Mouse (Mus musculus): ENCODE measurements around the gene Scube1. TPM values are rescaled to one million over a fixed set of nuclear protein-coding genes. Genes with fewer than 3 reads are reported as not detected.
A peak's percentile ranks its signal among the peaks of the same experiment; 100 is the strongest.

Scube1 gene
- total and polyA plus RNA-seq, 3 experiments = 0.05 TPM; not detected in 2

DNA sequence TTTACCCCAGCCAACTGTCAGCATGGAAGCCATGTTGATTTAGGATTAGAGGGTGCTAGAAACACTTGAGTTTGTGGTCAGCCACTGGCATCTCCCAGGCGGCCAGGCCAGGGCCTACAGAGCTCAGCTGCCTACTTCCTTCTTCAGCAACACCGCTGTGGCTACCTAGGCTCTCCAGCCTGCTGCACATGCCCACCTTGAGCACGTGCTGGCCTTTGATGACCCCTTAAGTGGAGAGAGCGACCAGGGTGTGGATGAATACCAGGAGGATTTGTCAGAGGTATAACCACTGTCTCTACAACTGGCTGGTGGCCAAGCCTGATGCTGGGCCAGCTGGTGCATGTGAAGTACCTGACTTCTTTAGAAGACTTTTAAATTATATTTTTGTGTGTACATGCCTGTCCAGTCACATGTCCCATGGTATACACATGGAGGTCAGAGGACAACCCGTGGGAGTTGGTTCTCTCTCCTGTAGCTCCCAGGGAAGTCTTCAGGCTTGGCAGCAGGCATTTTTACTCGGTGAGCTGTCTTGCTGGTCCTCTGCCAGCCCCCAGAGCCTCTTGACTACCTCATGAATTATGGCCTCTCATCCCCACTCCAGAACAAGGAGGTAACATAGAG is 150.0 kb downstream of the Scube1 start:
- peaks cover 94% of the 10 kb centered on the region for H3K36me3 ChIP-seq (replicated peaks)
- peaks cover 33% of the 10 kb centered on the region for H3K4me1 ChIP-seq (ENCODE audit: insufficient read depth, low read depth, low read length)
- H3K27me3 ChIP-seq (ENCODE audit: insufficient read depth, low read length) = no peaks in the 10 kb centered on the region
- H3K4me3 ChIP-seq (ENCODE audit: low read depth, low read length) = no peak overlapping the region
- TF ChIP-seq POLR2AphosphoS5 (IDR thresholded peaks at IDR 0.05; ENCODE audit: insufficient replicate concordance, low read depth, low read length) (no peak), GATA1 (IDR thresholded peaks at IDR 0.05; ENCODE audit: borderline replicate concordance, low read length) (no peak), GATA2 (IDR thresholded peaks at IDR 0.05; ENCODE audit: borderline replicate concordance, low read depth, low read length) (no peak), CTCF (IDR thresholded peaks at IDR 0.05; ENCODE audit: low read depth, low read length) (no peak), TAL1 (conservative IDR thresholded peaks at IDR 0.05; ENCODE audit: low read depth, low read length) (no peak)
- no peaks in the 10 kb centered on the region for H3K9me3 ChIP-seq (replicated peaks)
- DNase-seq (ENCODE audit: low spot score) (no peak), ATAC-seq (ENCODE audit: extremely low read depth, insufficient number of reproducible peaks, low FRiP score, poor library complexity, severe bottlenecking) (no peak)

DNA sequence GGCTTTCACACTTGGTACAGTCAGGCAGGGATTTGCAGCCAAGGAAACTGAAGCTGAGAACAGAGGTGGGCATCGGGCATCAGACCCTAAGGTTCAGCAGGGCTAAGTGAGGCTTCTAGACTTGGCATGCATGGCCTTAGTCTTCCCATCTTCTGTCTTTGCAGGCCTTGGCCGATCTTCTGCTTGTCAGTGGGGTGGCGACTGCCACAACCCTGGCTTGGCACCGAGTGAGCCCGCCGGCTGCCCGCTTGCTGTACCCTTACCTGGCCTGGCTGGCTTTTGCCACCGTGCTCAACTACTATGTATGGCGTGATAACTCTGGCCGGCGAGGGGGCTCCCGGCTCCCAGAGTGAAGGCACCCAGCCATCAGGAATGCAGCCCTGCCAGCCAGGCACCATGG is 151.2 kb downstream of the Scube1 start:
- Histone ChIP-seq H3K36me3 (replicated peaks) (peaks cover 90% of the 10 kb centered on the region), H3K4me3 (ENCODE audit: low read depth, low read length) (no peak overlapping the region), H3K27me3 (ENCODE audit: insufficient read depth, low read length) (no peaks in the 10 kb centered on the region), H3K4me1 (ENCODE audit: insufficient read depth, low read depth, low read length) (peaks cover 37% of the 10 kb centered on the region), H3K9me3 (replicated peaks) (no peaks in the 10 kb centered on the region)
- DNase-seq (ENCODE audit: low spot score) (no peak), ATAC-seq (ENCODE audit: extremely low read depth, insufficient number of reproducible peaks, low FRiP score, poor library complexity, severe bottlenecking) (no peak)
- no peak for TF ChIP-seq GATA2 (IDR thresholded peaks at IDR 0.05; ENCODE audit: borderline replicate concordance, low read depth, low read length)
- TF ChIP-seq CTCF (IDR thresholded peaks at IDR 0.05; ENCODE audit: low read depth, low read length) = no peak
- TF ChIP-seq POLR2AphosphoS5 (IDR thresholded peaks at IDR 0.05; ENCODE audit: insufficient replicate concordance, low read depth, low read length) = no peak; the same call in 1 of the 2 replicates
- no peak for TF ChIP-seq GATA1 (IDR thresholded peaks at IDR 0.05; ENCODE audit: borderline replicate concordance, low read length)
- no peak for TF ChIP-seq TAL1 (conservative IDR thresholded peaks at IDR 0.05; ENCODE audit: low read depth, low read length)

DNA sequence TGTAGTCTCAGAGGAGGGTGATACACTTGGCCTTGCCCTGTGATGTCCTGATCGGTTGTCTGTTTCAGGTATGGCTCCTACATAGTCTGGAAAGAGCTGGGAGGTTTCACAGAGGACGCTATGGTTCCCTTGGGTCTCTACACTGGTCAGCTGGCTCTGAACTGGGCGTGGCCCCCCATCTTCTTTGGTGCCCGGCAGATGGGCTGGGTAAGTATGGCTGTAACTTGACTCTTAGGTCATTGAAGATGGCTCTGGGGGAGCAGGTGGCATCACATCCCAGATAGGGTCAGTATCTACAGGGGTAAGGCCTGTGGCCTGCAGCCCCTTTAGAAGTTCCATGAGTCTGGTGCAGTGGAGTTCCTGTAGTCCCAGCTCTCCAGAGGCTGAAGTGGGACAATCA is 152.7 kb downstream of the Scube1 start:
- ATAC-seq (ENCODE audit: extremely low read depth, insufficient number of reproducible peaks, low FRiP score, poor library complexity, severe bottlenecking) = no peak
- no peak for TF ChIP-seq TAL1 (conservative IDR thresholded peaks at IDR 0.05; ENCODE audit: low read depth, low read length)
- TF ChIP-seq GATA1 (IDR thresholded peaks at IDR 0.05; ENCODE audit: borderline replicate concordance, low read length) = no peak
- no peak for TF ChIP-seq GATA2 (IDR thresholded peaks at IDR 0.05; ENCODE audit: borderline replicate concordance, low read depth, low read length)
- no peak for TF ChIP-seq CTCF (IDR thresholded peaks at IDR 0.05; ENCODE audit: low read depth, low read length)
- no peak for TF ChIP-seq POLR2AphosphoS5 (IDR thresholded peaks at IDR 0.05; ENCODE audit: insufficient replicate concordance, low read depth, low read length)
- Histone ChIP-seq H3K9me3 (replicated peaks) (no peaks in the 10 kb centered on the region), H3K27me3 (ENCODE audit: insufficient read depth, low read length) (no peaks in the 10 kb centered on the region), H3K36me3 (replicated peaks) (peaks cover 82% of the 10 kb centered on the region), H3K4me1 (ENCODE audit: insufficient read depth, low read depth, low read length) (peaks cover 42% of the 10 kb centered on the region), H3K4me3 (ENCODE audit: low read depth, low read length) (no peak overlapping the region)
- no peak for DNase-seq (ENCODE audit: low spot score)

DNA sequence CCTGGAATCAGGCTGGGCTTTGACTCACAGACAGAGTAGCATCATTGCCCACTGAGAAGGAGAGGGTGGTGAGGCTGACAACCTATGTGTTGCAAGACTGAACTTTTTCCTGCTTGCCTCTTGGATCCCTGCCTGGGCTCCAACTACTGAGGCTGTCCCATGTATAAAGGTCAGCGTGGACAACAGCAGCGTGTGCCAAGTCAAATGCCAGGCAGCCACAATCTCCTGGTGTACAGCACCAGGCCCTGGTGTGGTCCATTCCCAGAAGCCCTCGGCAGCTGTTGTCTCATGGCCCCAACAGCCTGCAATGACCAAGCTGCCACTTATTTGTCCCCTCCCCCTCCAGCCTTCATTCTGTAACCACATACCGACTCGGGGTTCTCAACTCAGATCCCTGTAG is 153.2 kb downstream of the Scube1 start:
- DNase-seq (ENCODE audit: low spot score) (no peak), ATAC-seq (ENCODE audit: extremely low read depth, insufficient number of reproducible peaks, low FRiP score, poor library complexity, severe bottlenecking) (no peak)
- H3K36me3 ChIP-seq (replicated peaks) = peaks cover 77% of the 10 kb centered on the region

DNA sequence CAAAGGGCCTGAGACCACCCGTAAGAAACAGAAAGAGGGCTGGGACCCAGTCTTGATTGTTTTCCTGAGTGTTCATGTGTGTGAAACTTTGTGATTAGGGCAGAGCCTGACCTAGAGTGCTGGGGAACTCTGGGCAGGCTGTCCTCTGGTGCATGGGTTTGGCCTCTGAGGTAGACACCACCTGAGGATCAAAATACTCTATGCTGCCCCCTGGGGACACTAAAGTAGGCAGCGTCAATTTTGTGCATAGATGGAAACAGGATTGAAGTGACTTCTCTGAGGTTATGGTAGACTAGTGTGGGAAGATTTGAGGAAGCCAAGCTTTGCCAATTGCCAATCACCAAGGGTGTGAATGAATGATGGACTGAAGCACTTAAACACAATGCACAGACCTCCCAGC is 154.2 kb downstream of the Scube1 start:
- TF ChIP-seq GATA2 (IDR thresholded peaks at IDR 0.05; ENCODE audit: borderline replicate concordance, low read depth, low read length) (no peak), GATA1 (IDR thresholded peaks at IDR 0.05; ENCODE audit: borderline replicate concordance, low read length) (no peak), CTCF (IDR thresholded peaks at IDR 0.05; ENCODE audit: low read depth, low read length) (peak; percentile 16; the same call in 1 of the 2 replicates)
- no peak for DNase-seq (ENCODE audit: low spot score)
- ATAC-seq (ENCODE audit: extremely low read depth, insufficient number of reproducible peaks, low FRiP score, poor library complexity, severe bottlenecking) = no peak
- no peaks in the 10 kb centered on the region for H3K9me3 ChIP-seq (replicated peaks)
- H3K4me1 ChIP-seq (ENCODE audit: insufficient read depth, low read depth, low read length) = peaks cover 52% of the 10 kb centered on the region
- no peak overlapping the region for H3K4me3 ChIP-seq (ENCODE audit: low read depth, low read length)
- H3K36me3 ChIP-seq (replicated peaks) = peaks cover 68% of the 10 kb centered on the region
- no peaks in the 10 kb centered on the region for H3K27me3 ChIP-seq (ENCODE audit: insufficient read depth, low read length)

More for the DNA sequence above, 153.2 kb downstream of the Scube1 start:
- H3K4me3 ChIP-seq (ENCODE audit: low read depth, low read length) = no peak overlapping the region
- no peaks in the 10 kb centered on the region for H3K27me3 ChIP-seq (ENCODE audit: insufficient read depth, low read length)
- TF ChIP-seq TAL1 (conservative IDR thresholded peaks at IDR 0.05; ENCODE audit: low read depth, low read length) (no peak), GATA2 (IDR thresholded peaks at IDR 0.05; ENCODE audit: borderline replicate concordance, low read depth, low read length) (no peak), GATA1 (IDR thresholded peaks at IDR 0.05; ENCODE audit: borderline replicate concordance, low read length) (no peak), CTCF (IDR thresholded peaks at IDR 0.05; ENCODE audit: low read depth, low read length) (no peak), POLR2AphosphoS5 (IDR thresholded peaks at IDR 0.05; ENCODE audit: insufficient replicate concordance, low read depth, low read length) (no peak)
- H3K4me1 ChIP-seq (ENCODE audit: insufficient read depth, low read depth, low read length) = peaks cover 46% of the 10 kb centered on the region
- H3K9me3 ChIP-seq (replicated peaks) = no peaks in the 10 kb centered on the region

DNA sequence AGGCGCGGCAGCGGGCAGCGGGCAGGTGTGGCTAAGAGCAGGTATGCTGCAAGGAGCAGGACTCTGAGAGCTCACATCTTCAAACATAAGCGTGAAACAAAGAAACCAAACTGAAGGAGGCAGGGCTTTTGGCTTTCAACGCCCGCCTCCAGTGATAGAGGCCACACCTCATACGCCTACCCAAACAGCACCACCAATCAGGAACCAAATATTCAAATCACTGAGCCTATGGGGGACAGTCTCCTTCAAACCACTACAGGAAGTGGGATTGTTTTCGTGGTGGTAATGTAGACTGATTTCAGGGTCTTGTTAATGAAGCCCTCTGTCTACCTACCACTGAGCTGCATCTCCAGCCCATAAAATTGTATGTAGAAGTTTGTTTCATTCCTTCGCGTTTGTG is 155.1 kb downstream of the Scube1 start:
- Histone ChIP-seq H3K27me3 (ENCODE audit: insufficient read depth, low read length) (no peaks in the 10 kb centered on the region), H3K4me3 (ENCODE audit: low read depth, low read length) (no peak overlapping the region), H3K9me3 (replicated peaks) (no peaks in the 10 kb centered on the region), H3K36me3 (replicated peaks) (peaks cover 61% of the 10 kb centered on the region), H3K4me1 (ENCODE audit: insufficient read depth, low read depth, low read length) (peaks cover 61% of the 10 kb centered on the region)
- DNase-seq (ENCODE audit: low spot score) (no peak), ATAC-seq (ENCODE audit: extremely low read depth, insufficient number of reproducible peaks, low FRiP score, poor library complexity, severe bottlenecking) (no peak)
- TF ChIP-seq CTCF (IDR thresholded peaks at IDR 0.05; ENCODE audit: low read depth, low read length) = no peak
- no peak for TF ChIP-seq TAL1 (conservative IDR thresholded peaks at IDR 0.05; ENCODE audit: low read depth, low read length)
- TF ChIP-seq POLR2AphosphoS5 (IDR thresholded peaks at IDR 0.05; ENCODE audit: insufficient replicate concordance, low read depth, low read length) = no peak
- TF ChIP-seq GATA2 (IDR thresholded peaks at IDR 0.05; ENCODE audit: borderline replicate concordance, low read depth, low read length) = no peak
- no peak for TF ChIP-seq GATA1 (IDR thresholded peaks at IDR 0.05; ENCODE audit: borderline replicate concordance, low read length)
